Mouse (Mus musculus) myocyte (in vitro differentiated cells): ENCODE data around the gene Txlna. TPM values are rescaled to one million over a fixed set of nuclear protein-coding genes. Genes with fewer than 3 reads are reported as not detected.

Source experiments
- H3K27me3 ChIP-seq: one replicate; pipeline ENCODE4 v1.6.1; 2011; ENCODE audit not compliant: control insufficient read depth, insufficient read depth, insufficient read length
- H3K36me3 ChIP-seq: one replicate; pipeline ENCODE4 v1.6.1; 2011; ENCODE audit not compliant: control insufficient read depth, insufficient read depth
- H3K4me2 ChIP-seq: one replicate; pipeline ENCODE4 v1.6.1; 2011; ENCODE audit warnings: low read depth, control low read depth
- H3K4me3 ChIP-seq: one replicate; pipeline ENCODE4 v1.5.1; 2011; ENCODE audit warnings: mild to moderate bottlenecking, control low read depth, moderate library complexity
- H3K79me2 ChIP-seq: one replicate; pipeline ENCODE4 v1.6.1; 2011; ENCODE audit not compliant: control insufficient read depth, insufficient read depth
- H3ac ChIP-seq: one replicate; pipeline ENCODE4 v1.6.1; 2011; ENCODE audit not compliant: control insufficient read depth, insufficient read length
- CEBPB ChIP-seq: IDR thresholded peaks from 2 replicates; pipeline ENCODE4 v1.6.1; 2011; ENCODE audit warnings: mild to moderate bottlenecking, moderate library complexity; ENCODE audit not compliant: poor library complexity, insufficient read depth, severe bottlenecking
- E2F4 ChIP-seq: IDR thresholded peaks from one replicate; pipeline ENCODE4 v1.6.1; 2011; ENCODE audit warnings: mild to moderate bottlenecking, control low read depth, moderate library complexity; ENCODE audit not compliant: insufficient read depth
- MAX ChIP-seq: IDR thresholded peaks from one replicate; pipeline ENCODE4 v1.6.1; 2011; ENCODE audit warnings: low read depth, mild to moderate bottlenecking, control low read depth
- MYOD1 ChIP-seq, 3 experiments: IDR thresholded peaks; one replicate each; pipeline ENCODE4 v1.6.1; 2011; ENCODE audit warnings: control low read depth in 2 of 3, low read depth in 2 of 3, mild to moderate bottlenecking in 2 of 3, moderate library complexity in 1 of 3; ENCODE audit not compliant: insufficient read length in 2 of 3, control insufficient read depth in 1 of 3
- MYOG ChIP-seq, 3 experiments: IDR thresholded peaks; one replicate each; pipeline ENCODE4 v1.6.1; 2011; ENCODE audit warnings: control low read depth in 2 of 3, low read depth in 2 of 3, mild to moderate bottlenecking in 2 of 3; ENCODE audit not compliant: insufficient read length in 2 of 3, control insufficient read depth in 1 of 3, insufficient read depth in 1 of 3
- POLR2A ChIP-seq: IDR thresholded peaks from one replicate; pipeline ENCODE4 v1.6.1; 2011; ENCODE audit warnings: low read depth, mild to moderate bottlenecking, control low read depth, moderate library complexity; ENCODE audit not compliant: insufficient read length
- POLR2AphosphoS2 ChIP-seq: IDR thresholded peaks from one replicate; pipeline ENCODE4 v1.6.1; 2011; ENCODE audit warnings: low read depth, control low read depth; ENCODE audit not compliant: insufficient read length
- REST ChIP-seq: IDR thresholded peaks from one replicate; pipeline ENCODE4 v1.6.1; 2011; ENCODE audit warnings: mild to moderate bottlenecking, control low read depth, moderate library complexity; ENCODE audit not compliant: insufficient read depth, insufficient read length
- SRF ChIP-seq: IDR thresholded peaks from one replicate; pipeline ENCODE4 v1.6.1; 2011; ENCODE audit warnings: low read depth; ENCODE audit not compliant: control insufficient read depth, insufficient read length
- TCF12 ChIP-seq: IDR thresholded peaks from one replicate; pipeline ENCODE4 v1.6.1; 2011; ENCODE audit warnings: mild to moderate bottlenecking, control low read depth; ENCODE audit not compliant: poor library complexity, insufficient read depth, severe bottlenecking
- TCF3 ChIP-seq: IDR thresholded peaks from one replicate; pipeline ENCODE4 v1.6.1; 2011; ENCODE audit warnings: low read depth, control low read depth; ENCODE audit not compliant: insufficient read length
- USF1 ChIP-seq: IDR thresholded peaks from one replicate; pipeline ENCODE4 v1.6.1; 2011; ENCODE audit warnings: low read depth, mild to moderate bottlenecking, control low read depth, moderate library complexity
- polyA plus RNA-seq: library from polyadenylated mRNA; unstranded; fragments of >200 nt; fragmentation: generic; extraction: Trizol; gene quantifications from one replicate; pipeline ENCODE4 v1.2.1, GENCODE M21; 2012; ENCODE audit warnings: missing spikeins

The Txlna gene
- polyA plus RNA-seq, 1 experiment = 23.6 TPM

DNA sequence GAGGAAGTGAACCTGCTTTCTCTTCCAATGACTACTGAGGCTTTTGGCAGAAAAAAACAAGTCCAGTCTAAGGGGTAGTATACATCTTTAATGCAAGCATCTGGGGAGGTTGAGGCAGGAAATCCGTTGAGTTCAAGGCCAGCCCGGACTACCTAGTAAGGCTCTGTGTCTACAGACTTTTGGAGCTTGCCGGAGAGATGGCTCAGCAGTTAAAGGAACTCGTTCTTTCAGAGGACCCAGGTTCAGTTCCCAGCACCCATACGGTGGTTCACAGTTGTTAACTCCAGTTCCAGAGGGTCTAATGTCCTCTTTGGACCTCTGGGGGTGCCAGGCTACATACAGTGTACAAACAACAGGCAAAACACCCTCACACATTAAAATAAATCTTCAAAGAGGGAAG, 22.8 kb downstream of the Txlna start:
- no peaks in the 10 kb centered on the region for H3K36me3 ChIP-seq
- H3K27me3 ChIP-seq = no peaks in the 10 kb centered on the region
- peaks cover 5% of the 10 kb centered on the region for H3K79me2 ChIP-seq
- peak overlapping the region; percentile 46 for H3ac ChIP-seq
- peak overlapping the region; percentile 83 for H3K4me3 ChIP-seq
- peak overlapping the region; percentile 92 for H3K4me2 ChIP-seq
- TF ChIP-seq TCF3 (no peak), REST (no peak), POLR2A (no peak), POLR2AphosphoS2 (no peak), CEBPB (no peak), MYOD1 (IDR thresholded peaks at IDR 0.05; ENCODE audit: control insufficient read depth in 1 of 3, insufficient read length in 2 of 3, low read depth in 2 of 3) (no peak), E2F4 (no peak), MAX (no peak), SRF (no peak), TCF12 (no peak), MYOG (IDR thresholded peaks at IDR 0.05; ENCODE audit: control insufficient read depth in 1 of 3, insufficient read depth in 1 of 3, insufficient read length in 2 of 3, low read depth in 2 of 3) (no peak), USF1 (no peak)

DNA sequence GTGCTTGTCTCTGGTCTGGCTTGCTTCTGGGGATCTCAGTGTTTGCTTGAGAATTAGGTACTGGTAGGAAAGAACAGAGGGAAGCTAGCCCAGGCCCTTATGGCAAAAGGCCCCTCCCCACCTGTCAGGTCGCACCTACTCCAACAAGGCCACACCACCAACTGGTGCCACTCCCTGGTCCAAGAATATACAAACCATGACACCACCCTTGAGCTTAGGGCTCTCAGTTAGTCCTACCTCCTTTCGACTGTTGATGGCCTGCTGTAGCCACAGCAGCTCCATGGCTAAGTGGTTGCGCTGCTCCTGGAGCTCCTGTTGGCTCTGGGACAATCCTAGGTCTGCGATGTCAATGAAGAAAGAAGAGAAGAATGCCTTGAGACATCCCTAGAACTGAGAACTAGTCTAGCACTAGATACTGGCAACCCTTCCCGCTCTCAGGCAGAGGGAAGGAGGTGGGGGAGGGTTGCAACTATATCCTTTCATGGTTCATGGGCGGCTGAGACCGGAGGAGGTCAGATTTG, 23.7 kb downstream of the Txlna start:
- Histone ChIP-seq H3K36me3 (no peaks in the 10 kb centered on the region), H3K79me2 (peaks cover 5% of the 10 kb centered on the region), H3K4me2 (peak overlapping the region; percentile 92), H3ac (no peak overlapping the region), H3K27me3 (no peaks in the 10 kb centered on the region), H3K4me3 (peak overlapping the region; percentile 83)
- TF ChIP-seq E2F4 = no peak
- no peak for TF ChIP-seq MYOG (IDR thresholded peaks at IDR 0.05; ENCODE audit: control insufficient read depth in 1 of 3, insufficient read depth in 1 of 3, insufficient read length in 2 of 3, low read depth in 2 of 3)
- peak; percentile 10 for TF ChIP-seq POLR2AphosphoS2
- TF ChIP-seq POLR2A = peak; percentile 36
- no peak for TF ChIP-seq TCF12
- no peak for TF ChIP-seq USF1
- TF ChIP-seq CEBPB = no peak
- TF ChIP-seq REST = no peak
- no peak for TF ChIP-seq SRF
- no peak for TF ChIP-seq TCF3
- no peak for TF ChIP-seq MYOD1 (IDR thresholded peaks at IDR 0.05; ENCODE audit: control insufficient read depth in 1 of 3, insufficient read length in 2 of 3, low read depth in 2 of 3)
- no peak for TF ChIP-seq MAX

DNA sequence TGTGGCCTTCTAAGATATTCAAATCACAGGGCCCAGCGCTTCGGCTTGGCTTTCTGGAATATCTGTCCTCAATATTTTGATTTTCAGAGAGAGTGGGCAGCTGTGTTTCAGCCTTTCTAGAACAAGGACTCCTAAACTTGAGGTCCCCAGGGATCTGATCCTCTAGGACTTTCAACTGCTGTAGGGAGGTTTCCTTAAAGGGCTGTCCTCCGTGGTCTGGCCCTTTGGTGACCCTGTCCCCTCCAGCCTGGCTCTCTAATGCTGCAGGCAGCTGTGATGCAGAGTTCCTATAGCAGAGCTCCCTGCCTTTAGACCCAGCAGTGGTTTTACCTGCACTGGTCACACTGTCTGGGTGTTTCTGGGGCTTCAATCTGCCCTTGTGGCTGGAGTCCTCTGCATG, 24.2 kb downstream of the Txlna start:
- no peak overlapping the region for H3K4me2 ChIP-seq
- H3K79me2 ChIP-seq = peaks cover 5% of the 10 kb centered on the region
- no peaks in the 10 kb centered on the region for H3K27me3 ChIP-seq
- no peak overlapping the region for H3K4me3 ChIP-seq
- H3K36me3 ChIP-seq = no peaks in the 10 kb centered on the region
- no peak for TF ChIP-seq TCF3
- H3ac ChIP-seq = no peak overlapping the region

DNA sequence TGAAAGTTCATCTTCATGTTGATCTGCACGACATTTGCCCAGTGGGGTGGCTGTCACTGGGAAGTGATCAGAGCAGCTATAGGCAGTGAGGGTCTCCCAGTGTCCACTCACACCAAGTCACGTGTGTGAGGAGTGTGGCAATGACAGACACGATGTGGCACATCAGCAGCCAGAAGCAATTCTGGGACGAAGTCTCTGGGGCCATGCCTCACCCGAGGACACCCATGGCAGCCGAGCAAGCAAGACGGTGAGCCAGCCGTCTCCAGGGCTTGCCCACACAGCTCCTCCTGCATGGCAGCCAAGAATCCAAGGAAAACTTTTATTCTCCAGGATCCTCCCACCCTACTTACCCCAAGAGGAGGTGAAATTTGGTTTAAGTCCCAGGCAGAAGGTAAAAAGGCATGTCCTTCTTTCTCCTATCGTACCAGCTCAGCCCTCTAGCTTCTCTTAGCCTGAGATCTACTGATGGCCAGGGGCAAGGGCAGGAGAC, 25.0 kb downstream of the Txlna start:
- no peaks in the 10 kb centered on the region for H3K36me3 ChIP-seq
- TF ChIP-seq TCF12 = no peak
- no peak for TF ChIP-seq POLR2AphosphoS2
- no peak overlapping the region for H3K4me2 ChIP-seq
- no peaks in the 10 kb centered on the region for H3K27me3 ChIP-seq
- H3K79me2 ChIP-seq = peaks cover 5% of the 10 kb centered on the region
- H3ac ChIP-seq = no peak overlapping the region
- no peak overlapping the region for H3K4me3 ChIP-seq

DNA sequence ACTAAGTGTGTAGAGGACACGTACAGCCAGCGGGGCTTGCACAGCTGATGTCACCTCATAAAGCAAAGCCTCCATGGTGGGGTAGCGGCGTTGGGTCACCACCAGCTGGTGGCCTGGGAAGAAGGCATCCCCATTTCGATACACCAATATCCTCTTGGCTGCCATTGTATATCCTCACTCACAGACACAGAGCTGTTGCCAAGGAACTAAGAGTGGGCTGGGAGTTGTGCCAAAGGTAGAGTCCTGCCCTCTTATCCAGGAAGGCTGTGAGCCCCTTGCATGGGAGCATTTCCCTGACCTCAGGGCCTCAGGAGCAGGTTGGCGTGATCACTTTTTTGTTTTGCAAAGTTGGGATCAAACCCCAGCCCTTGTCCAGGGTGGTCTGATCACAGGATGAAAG, 26.8 kb downstream of the Txlna start, which contains the start of gene Dcdc2b:
Gene Dcdc2b (minus strand): TSS at position 165 of the 400 bp plus-strand sequence.
- Histone ChIP-seq H3K36me3 (no peaks in the 10 kb centered on the region), H3ac (no peak within 1 kb of the TSS), H3K4me3 (no peak within 1 kb of the TSS), H3K4me2 (no peak within 1 kb of the TSS), H3K27me3 (no peaks in the 10 kb centered on the region), H3K79me2 (peaks cover 5% of the 10 kb centered on the region)
- no peak for TF ChIP-seq MAX
- TF ChIP-seq E2F4 = no peak
- TF ChIP-seq TCF12 = no peak
- no peak for TF ChIP-seq CEBPB
- no peak for TF ChIP-seq TCF3
- peak; percentile 57 for TF ChIP-seq POLR2AphosphoS2
- TF ChIP-seq POLR2A = no peak
- no peak for TF ChIP-seq MYOD1 (IDR thresholded peaks at IDR 0.05; ENCODE audit: control insufficient read depth in 1 of 3, insufficient read length in 2 of 3, low read depth in 2 of 3)

DNA sequence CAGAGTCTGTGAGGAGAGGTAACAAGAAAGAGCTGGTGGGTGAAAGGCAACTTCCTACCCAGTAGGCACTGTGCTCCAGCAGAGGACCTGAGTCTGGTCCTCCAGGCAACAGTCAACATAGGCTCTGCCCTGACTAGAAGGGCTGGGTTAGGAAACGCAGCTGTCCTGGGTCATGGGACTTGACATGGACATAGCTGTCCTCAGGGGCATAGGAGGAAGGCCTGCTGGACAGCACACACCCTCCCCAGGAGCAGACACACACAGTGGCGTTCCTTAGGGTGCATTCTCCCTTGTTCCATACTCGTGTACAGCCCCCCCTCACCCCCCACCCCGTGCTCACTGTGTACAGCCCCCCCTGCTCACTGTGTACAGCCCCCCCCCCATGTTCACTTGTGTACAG, 30.4 kb downstream of the Txlna start:
- H3K36me3 ChIP-seq = peaks cover 5% of the 10 kb centered on the region
- no peak overlapping the region for H3K4me3 ChIP-seq
- TF ChIP-seq TCF3 (no peak), E2F4 (no peak), CEBPB (no peak), MAX (no peak), REST (no peak), POLR2A (no peak), MYOG (IDR thresholded peaks at IDR 0.05; ENCODE audit: control insufficient read depth in 1 of 3, insufficient read depth in 1 of 3, insufficient read length in 2 of 3, low read depth in 2 of 3) (peak in 2 of 3 experiments; percentile 19 to 72), TCF12 (no peak), POLR2AphosphoS2 (peak; percentile 31), SRF (no peak), USF1 (no peak), MYOD1 (IDR thresholded peaks at IDR 0.05; ENCODE audit: control insufficient read depth in 1 of 3, insufficient read length in 2 of 3, low read depth in 2 of 3) (peak in 2 of 3 experiments; percentile 17 to 52)
- H3K79me2 ChIP-seq = no peaks in the 10 kb centered on the region
- no peak overlapping the region for H3ac ChIP-seq
- H3K27me3 ChIP-seq = no peaks in the 10 kb centered on the region
- H3K4me2 ChIP-seq = no peak overlapping the region
